Mouse (Mus musculus): ENCODE results near the gene Mtrr. TPM values are rescaled to one million over a fixed set of nuclear protein-coding genes. Genes with fewer than 3 reads are reported as not detected.

The Mtrr gene
- total RNA-seq (2021): 10 to 100 TPM; 15.8 to 16.6 TPM
- 8.6 and 9.2 TPM in 2 replicates for polyA plus RNA-seq (2012; rRNA removed)
- long read RNA-seq, transcript Mtrr-201 (15 exons, 3,692 nt): major isoform, 5 of 12 reads
- long read RNA-seq, partial matches to known transcripts: 2 of 12 reads
- long read RNA-seq, other reads (novel, unspliced or antisense): 3 of 12 reads

DNA sequence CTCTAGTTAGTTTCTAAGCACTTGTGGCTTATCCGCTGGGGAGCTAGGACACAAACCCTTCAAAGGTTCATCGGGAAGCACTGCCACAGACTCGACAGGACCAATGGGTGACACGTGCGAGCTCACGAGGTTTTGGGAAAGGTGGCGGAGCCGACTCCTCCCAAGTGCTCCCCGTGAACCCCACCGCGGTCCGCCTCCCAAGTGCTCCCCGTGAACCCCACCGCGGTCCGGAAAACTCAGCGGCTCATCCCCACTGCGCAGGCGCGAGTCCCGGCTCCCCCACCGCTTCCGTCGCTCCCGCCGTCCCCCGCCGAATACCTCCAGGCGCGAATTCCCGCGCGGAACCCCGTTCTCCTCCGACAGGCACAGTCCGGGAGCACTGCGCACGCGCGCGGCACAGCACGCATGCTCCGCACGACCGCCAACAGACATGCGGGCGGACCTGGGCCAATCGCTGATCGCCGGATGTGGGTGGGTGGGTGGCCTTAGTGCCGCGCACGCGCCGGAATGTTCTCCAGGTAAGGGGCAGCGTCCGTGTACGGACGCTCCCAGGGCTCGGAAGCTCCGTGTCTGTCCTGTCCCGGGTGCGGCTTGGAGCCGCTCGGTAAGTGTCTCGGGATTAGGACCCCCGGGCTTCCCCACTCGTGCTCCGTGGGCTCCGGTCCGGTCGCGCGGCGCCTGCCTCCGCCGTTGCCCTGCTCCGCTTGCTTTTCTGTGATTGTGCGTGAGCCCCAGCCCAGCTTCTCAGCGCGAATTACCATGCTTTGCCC is at the start of gene Mtrr, which contains the start of gene Fastkd3:
Gene Mtrr, minus strand, starts transcription at position 403 of the 770 bp plus-strand sequence.
Gene Fastkd3, plus strand, starts transcription at position 488 of the 770 bp plus-strand sequence.
- peak; percentile 99 for DNase-seq

DNA sequence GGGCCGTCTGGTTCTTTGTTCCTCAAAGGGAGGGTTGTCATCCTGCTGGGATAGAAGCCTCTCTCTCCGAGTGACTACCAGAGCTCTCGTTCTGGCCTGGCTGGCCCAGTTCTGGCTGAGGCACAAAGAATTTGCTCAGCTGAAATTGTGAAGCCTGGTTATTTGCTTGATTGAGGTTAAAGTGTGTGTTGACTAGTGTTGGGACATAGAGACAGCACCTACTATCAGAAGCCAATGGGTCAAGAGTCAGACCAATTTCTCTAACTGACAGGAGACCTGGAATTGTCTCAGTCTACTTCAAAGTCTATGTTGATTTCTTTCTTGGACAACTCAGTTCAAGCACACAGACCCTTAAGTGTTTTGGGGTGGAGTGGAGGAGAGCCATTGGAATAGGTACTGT is 45.1 kb upstream of the Mtrr start:
- no peak for DNase-seq

DNA sequence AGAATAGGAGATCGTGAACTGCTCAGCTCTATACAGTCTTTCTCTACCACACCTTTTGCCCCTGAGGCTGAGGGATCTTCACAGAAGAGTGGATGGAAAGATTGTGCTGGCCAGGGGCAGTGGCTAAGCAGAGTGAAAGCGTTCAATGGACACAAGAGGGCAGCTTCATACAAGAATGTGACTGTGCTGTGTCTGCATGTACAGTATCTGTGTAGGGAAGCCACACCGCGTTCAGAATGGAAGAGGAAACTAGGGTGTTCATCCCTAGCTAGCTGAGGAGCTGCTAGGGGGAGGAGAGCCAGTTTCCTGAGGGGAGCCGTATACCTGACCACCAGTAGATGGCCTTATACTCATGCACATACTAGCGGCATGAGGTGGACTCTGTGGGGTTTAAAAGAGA is 40.8 kb upstream of the Mtrr start:
- no peak for DNase-seq

- DNase-seq: no peak
Measured at GRCm38 (mm10) chr13:68607652-68608405, 25.9 kb upstream of the Mtrr start.

DNA sequence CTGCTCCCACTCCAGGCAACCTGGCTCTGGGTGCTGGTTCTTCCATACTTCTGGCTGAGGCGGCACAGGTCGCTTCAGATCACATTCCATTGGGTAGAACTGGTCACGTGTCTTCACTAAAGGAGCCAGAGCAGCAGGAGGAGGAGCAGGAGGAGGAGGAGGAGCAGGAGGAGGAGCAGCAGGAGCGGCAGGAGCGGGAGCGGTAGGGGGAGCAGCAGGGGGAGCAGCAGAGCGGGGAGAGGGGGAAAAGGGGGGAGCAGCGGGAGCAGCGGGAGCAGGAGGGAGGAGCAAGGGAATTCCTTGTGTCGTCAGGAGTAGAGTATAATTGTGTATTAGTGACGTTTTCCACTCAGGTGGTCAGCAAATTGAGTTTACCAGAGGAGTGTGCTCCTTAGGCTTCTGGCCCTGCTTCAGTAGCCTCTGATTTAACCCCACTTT is 23.8 kb upstream of the Mtrr start:
- DNase-seq: peak; percentile 61

DNA sequence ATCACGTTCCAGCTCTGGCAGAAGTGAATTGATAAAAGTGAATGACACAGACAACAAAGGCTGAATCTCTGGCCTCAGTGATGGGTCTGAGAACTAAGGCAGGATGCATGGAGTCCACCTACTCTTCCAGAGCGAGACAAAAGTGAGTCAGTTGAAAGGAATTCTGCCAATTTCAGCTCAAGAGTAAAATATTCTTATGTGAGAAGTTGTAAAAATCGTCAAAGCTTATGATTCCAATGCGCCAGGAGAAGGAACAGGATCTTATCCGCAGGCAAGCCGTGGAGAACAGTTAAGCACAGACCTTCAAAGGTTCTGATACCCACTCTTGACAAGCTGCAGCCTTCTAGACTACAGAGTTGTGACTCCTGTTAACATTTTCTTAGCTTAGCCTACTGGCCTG is 21.1 kb upstream of the Mtrr start:
- no peak for DNase-seq

GRCm38 (mm10) chr13:68601184-68601583 is 19.2 kb upstream of the Mtrr start:
- DNase-seq: peak; percentile 32

DNA sequence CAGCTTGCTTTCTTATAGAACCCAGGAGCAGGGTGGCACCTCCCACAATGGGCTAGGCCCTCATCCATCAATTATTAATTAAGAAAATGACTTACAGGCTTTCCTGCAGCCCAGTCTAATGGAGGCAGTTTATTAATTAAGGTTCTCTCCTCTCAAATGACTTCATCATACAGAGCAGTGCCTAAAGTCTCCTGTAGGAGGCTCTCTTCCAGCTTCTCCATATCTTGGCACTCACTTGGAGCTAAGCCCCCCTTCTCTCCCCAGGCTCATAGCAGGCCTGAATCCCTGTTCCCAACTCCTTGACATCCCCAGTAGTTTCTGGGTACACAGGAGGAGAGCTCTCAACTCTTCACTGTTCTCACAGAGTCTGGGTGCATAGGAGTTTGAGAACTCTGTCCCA is 17.0 kb upstream of the Mtrr start:
- DNase-seq: no peak

- DNase-seq: no peak
Measured at GRCm38 (mm10) chr13:68597667-68598066, 15.7 kb upstream of the Mtrr start.

- DNase-seq: no peak
Measured at GRCm38 (mm10) chr13:68597199-68597598, 15.2 kb upstream of the Mtrr start, which contains the start of gene 1700001L19Rik. 1700001L19Rik (plus strand) TSS chr13:68597421.

GRCm38 (mm10) chr13:68593797-68594196 is 11.8 kb upstream of the Mtrr start:
- DNase-seq: no peak

GRCm38 (mm10) chr13:68588352-68588751 is 6.4 kb upstream of the Mtrr start:
- DNase-seq: no peak

DNA sequence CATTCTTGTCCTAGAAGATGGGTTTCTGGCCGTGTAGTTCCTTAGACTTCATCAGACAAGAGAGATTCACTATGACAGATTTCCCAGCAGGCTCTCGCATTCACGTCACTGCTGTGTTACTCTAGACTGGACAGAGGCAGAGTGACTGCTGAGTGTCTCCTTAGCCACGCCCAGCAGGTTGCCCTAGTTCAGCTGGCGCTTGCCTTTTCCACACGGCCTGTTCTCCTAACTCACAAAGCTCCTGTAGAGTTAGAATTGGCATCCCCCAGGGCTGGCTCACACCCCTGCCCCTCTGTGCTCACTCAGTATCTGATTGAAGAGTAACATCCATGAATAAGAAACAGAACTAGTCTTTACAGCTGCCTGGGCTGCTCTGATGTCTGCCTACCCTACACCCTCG is 3.5 kb upstream of the Mtrr start:
- no peak for DNase-seq

DNA sequence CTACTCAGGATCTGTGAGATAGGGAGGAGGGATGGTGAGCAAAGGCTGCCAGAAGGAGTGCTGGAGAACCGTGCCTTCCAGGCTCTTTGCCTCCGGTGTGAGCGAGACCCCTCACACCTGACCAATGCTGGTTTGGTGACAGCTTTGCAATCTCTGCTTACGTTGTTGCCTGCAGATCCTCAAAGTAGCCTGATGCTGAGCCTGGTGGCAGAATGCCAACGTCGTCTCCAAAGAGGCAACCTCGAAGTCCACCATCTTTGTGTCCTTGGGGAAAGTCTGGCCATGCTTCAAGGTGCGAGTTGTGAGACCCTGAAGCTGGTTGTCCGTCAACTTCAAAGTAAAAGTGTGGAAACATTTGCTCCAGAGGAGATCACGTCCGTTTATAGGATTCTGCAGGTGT is 2.0 kb upstream of the Mtrr start:
- DNase-seq: no peak

DNA sequence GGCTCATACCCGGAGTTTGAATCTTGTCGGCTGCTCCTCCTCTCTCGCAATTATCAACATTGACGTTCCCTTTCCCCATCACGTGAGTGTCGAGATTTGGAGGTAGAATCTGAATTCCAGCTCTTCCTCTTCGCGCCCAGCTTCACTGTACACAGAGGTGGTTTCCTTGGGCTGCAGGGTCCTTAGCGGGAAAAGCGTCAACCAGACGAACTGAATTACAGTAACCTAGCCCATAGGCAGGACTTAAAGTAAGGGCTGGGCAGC is 500 bp upstream of the Mtrr start:
- no peak for DNase-seq

DNA sequence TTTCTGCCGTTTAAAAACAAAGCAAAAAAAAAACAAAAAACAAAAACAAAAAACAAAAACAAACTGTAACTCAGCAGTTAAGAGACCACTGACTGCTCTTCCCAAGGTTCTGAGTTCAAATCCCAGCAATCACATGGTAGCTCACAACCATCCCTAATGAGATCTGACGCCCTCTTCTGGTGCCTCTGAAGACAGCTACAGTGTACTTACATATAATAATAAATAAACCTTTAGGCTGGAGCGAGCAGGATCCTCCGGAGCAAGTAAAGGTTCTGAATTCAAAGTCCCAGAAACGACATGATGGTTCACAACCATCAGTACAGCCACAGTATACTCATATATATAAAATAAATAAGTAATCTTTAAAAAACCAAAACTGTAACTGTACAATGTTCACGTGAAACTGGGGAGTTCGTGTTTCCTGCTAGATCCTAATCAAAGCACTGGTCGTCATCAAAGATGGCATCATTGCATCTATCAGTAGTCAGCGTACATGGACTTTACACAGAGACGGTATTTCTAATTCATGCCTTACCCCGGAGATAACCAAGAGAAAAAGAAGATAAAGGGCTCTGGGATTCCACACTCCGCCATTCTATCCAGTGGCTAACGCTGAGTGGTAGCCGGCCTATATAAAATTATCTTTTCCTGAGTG is 736 bp downstream of the Mtrr start:
- DNase-seq: no peak

DNA sequence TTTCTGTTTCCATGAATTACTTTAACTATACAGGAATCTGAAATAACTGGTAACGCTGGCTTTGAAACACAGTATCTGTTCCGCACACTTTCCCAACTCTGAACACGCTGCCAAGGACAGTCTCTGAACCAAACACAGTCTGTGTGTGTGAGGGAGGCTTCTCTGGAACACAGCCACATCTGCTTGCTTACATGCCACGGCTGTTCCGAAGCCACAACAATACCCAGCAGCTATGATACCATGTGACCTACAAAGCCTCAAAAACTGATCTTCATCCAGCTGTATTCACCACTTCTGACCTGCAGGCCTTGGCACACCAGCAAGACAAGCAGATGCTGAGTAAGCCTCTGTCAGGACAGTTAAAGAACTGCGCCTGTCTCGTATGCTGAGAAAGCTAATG is 4.0 kb downstream of the Mtrr start:
- peak; percentile 74 for DNase-seq

DNA sequence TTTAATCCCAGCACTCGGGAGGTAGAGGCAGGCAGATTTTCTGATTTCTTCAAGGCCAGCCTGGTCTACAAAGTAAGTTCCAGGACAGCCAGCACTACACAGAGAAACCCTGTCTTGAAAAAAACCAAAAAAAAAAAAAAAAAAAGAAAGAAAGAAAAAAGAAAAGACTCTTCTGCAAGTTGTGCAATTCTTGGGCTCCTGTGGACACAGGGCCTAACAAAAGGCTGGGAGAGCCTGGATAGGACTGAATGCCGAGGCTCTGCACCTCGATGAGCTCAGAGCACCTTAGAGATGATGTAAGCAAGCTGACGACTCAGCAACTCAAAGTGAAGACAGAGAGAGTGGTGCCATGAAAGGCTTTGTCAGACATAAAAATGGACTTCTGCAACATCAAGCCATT is 7.6 kb downstream of the Mtrr start:
- DNase-seq: no peak

- peak; percentile 64 for DNase-seq
Measured at GRCm38 (mm10) chr13:68572966-68573913, 8.7 kb downstream of the Mtrr start.

DNA sequence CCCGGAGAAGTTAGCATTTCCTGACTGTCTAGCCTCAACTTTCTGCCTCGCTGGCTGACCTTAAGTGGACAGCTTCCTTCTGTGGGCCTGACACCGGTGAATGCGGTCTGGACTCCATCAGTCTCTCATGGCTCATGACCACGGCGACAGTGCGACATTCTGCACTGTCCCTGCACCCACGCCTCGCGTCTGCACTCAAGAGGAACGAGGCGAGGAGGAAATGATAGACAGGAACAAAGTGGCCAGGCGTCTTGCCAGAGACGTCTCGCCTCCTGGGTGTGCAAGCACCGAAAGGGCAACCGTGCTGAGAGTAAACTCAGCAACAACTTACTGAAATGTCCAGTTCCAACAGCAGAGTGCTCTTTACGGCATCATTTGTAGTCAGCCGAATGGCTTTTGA is 9.7 kb downstream of the Mtrr start:
- DNase-seq: no peak

- DNase-seq: peak; percentile 40
Measured at GRCm38 (mm10) chr13:68569589-68570336, 12.2 kb downstream of the Mtrr start.

All from adrenal gland, adult 2 months (tissue).